Mouse (Mus musculus): Measurements from ENCODE around the gene Retnlb. TPM values are rescaled to one million over a fixed set of nuclear protein-coding genes. Genes with fewer than 3 reads are reported as not detected.

The Retnlb gene
- polyA plus RNA-seq, 1 experiment = not detected

DNA sequence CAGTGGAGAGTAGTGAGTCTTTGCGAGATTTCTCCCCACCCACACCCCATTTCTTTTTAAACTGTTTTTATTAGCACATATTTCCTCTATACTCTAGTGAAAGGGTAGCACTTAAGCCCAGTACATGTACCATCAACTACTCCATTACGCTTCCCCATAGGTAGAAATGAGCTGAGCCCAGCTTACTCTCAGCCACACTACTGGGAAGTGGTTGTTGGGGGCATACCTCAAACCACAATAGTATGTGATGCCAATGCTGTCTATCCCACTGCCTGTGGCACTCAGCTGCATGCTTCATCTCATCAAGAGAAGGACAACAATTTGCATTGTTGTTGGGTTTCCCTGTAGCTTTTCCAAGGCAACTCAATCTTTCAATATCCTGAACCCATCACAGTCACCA, 15.8 kb upstream of the Retnlb start:
- no peak overlapping the region for H3K4me3 ChIP-seq (replicated peaks; ENCODE audit: insufficient read depth, low read depth, low read length)
- H3K27ac ChIP-seq (ENCODE audit: insufficient read depth, low read length) = no peak overlapping the region
- H3K27me3 ChIP-seq (ENCODE audit: control insufficient read depth, insufficient read depth, low read length) = no peaks in the 10 kb centered on the region
- H3K4me1 ChIP-seq (ENCODE audit: control insufficient read depth, insufficient read depth, low read length) = no peaks in the 10 kb centered on the region
- no peak for TF ChIP-seq CTCF (IDR thresholded peaks at IDR 0.05; ENCODE audit: borderline replicate concordance, insufficient read depth, low read depth, low read length)
- no peak for TF ChIP-seq POLR2A (IDR thresholded peaks at IDR 0.05; ENCODE audit: borderline replicate concordance, insufficient read depth, low read length)
- 92% methylated on average over 2 of the region's 2 CpGs for WGBS
- no peak for DNase-seq

DNA sequence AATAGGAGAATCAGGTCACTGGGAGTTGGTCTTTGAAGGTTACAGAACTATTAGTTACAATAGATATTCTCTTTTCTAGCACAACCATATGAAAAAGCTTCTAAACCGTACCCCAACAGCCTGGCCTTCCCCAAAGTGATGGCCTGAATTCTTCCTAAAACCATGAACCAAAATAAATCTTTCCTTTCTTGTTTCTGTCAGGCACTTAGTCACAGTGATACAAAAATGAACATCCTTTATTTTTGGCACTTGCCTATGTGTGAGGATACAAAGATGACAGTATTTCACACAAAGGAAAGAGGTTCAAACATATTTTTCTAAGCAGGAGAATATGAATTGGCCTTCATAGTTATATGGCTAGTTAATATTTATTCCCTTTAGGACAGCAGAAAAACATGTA, 11.2 kb upstream of the Retnlb start:
- Histone ChIP-seq H3K27me3 (ENCODE audit: control insufficient read depth, insufficient read depth, low read length) (no peaks in the 10 kb centered on the region), H3K27ac (ENCODE audit: insufficient read depth, low read length) (no peak overlapping the region), H3K4me3 (replicated peaks; ENCODE audit: insufficient read depth, low read depth, low read length) (no peak overlapping the region), H3K4me1 (ENCODE audit: control insufficient read depth, insufficient read depth, low read length) (no peaks in the 10 kb centered on the region)
- TF ChIP-seq POLR2A (IDR thresholded peaks at IDR 0.05; ENCODE audit: borderline replicate concordance, insufficient read depth, low read length) (no peak), CTCF (IDR thresholded peaks at IDR 0.05; ENCODE audit: borderline replicate concordance, insufficient read depth, low read depth, low read length) (no peak)
- 93% methylated on average over 1 of the region's 1 CpGs for WGBS
- no peak for DNase-seq

DNA sequence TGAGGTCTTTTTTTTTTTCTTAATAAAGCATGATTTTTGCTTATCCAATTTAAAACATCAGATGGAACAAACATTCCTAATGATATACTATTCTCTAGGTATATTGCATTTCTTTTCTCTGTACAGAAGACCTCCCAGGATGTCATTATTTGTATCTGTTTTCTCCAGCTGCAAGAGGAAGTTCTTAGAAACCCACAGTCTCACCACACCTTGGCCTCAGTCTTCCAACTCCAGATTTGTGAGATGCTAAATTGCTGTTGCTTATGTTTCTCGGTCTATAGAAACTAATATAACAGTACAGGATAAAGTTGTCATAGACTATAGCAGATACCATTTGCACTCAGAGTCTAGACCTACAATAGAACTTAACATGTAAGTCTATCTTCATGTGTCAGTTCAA, 10.1 kb upstream of the Retnlb start:
- Histone ChIP-seq H3K27me3 (ENCODE audit: control insufficient read depth, insufficient read depth, low read length) (no peaks in the 10 kb centered on the region), H3K4me1 (ENCODE audit: control insufficient read depth, insufficient read depth, low read length) (no peaks in the 10 kb centered on the region), H3K4me3 (replicated peaks; ENCODE audit: insufficient read depth, low read depth, low read length) (no peak overlapping the region), H3K27ac (ENCODE audit: insufficient read depth, low read length) (no peak overlapping the region)
- 91% methylated on average over 1 of the region's 1 CpGs for WGBS
- TF ChIP-seq POLR2A (IDR thresholded peaks at IDR 0.05; ENCODE audit: borderline replicate concordance, insufficient read depth, low read length) = no peak
- TF ChIP-seq CTCF (IDR thresholded peaks at IDR 0.05; ENCODE audit: borderline replicate concordance, insufficient read depth, low read depth, low read length) = no peak
- DNase-seq = no peak

DNA sequence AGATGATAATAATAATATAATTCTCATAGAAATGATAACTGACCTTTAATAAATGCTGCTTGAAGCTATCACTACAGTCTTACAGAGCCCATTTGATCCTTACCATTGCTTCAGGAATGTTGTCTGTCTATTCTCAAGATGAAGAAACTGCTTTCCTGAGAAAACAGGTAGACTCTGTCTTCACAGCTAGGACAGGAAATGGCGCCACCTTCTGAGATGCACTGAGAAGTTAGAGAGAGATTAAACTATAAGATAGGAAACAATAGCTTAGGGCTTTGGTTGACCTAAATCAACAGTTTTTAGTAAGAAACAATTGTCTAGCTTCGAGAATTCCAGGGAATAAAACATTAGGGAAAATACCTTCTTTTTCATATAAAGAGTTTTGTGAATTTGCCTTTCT, 7.3 kb upstream of the Retnlb start:
- DNase-seq = no peak
- TF ChIP-seq POLR2A (IDR thresholded peaks at IDR 0.05; ENCODE audit: borderline replicate concordance, insufficient read depth, low read length) (no peak), CTCF (IDR thresholded peaks at IDR 0.05; ENCODE audit: borderline replicate concordance, insufficient read depth, low read depth, low read length) (no peak)
- WGBS = 58% methylated on average over 2 of the region's 2 CpGs

DNA sequence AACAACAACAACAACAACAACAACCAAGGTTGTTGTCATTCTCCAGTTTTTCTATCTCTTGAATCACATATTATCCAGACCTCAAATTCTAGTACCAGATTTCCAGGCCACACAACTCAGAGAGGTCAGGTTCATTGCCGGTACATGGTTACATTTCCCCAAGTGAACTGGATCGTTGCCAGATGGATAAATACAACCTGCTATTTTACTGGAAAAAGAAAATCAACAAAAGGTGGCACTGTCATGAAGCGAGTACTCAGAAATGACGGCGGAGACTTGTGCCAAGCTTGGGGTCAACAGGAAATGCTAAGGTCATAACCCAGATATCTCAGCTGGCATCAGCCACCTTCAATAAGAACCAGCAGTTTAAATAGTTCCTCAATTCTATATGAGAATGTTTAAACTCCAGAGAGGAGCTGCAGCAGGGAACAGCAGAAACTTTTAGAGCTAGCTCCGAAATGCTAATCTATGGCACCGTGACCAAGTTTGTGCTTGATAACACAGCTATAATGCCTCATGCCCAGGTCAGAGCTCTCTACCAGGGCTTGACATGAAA, 4.7 kb upstream of the Retnlb start:
- DNase-seq = peak in 1 of 2 experiments; percentile 1
- TF ChIP-seq CTCF (IDR thresholded peaks at IDR 0.05; ENCODE audit: borderline replicate concordance, insufficient read depth, low read depth, low read length) = no peak
- no peaks in the 10 kb centered on the region for H3K27me3 ChIP-seq (ENCODE audit: control insufficient read depth, insufficient read depth, low read length)
- no peak overlapping the region for H3K27ac ChIP-seq (ENCODE audit: insufficient read depth, low read length)
- WGBS = 67% methylated on average over 7 of the region's 7 CpGs
- no peaks in the 10 kb centered on the region for H3K4me1 ChIP-seq (ENCODE audit: control insufficient read depth, insufficient read depth, low read length)
- no peak overlapping the region for H3K4me3 ChIP-seq (replicated peaks; ENCODE audit: insufficient read depth, low read depth, low read length)

More for the DNA sequence above, 7.3 kb upstream of the Retnlb start:
- Histone ChIP-seq H3K27ac (ENCODE audit: insufficient read depth, low read length) (no peak overlapping the region), H3K4me3 (replicated peaks; ENCODE audit: insufficient read depth, low read depth, low read length) (no peak overlapping the region), H3K27me3 (ENCODE audit: control insufficient read depth, insufficient read depth, low read length) (no peaks in the 10 kb centered on the region), H3K4me1 (ENCODE audit: control insufficient read depth, insufficient read depth, low read length) (no peaks in the 10 kb centered on the region)

DNA sequence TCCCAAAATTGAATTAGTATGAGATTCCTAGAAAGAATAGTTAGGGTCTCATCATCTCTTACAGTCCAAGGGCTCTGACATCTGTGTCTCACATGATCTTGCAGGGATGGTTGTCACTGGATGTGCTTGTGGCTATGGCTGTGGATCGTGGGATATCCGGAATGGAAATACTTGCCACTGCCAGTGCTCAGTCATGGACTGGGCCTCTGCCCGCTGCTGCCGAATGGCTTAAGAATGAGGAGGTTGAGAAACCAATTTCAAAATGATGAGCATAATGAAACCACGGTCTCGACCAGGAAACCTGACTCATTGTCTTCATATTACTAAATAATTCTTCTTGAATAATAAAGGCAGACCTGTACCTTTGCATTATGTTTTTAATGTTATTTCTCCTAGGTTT, 1.9 kb downstream of the Retnlb start:
- TF ChIP-seq CTCF (IDR thresholded peaks at IDR 0.05; ENCODE audit: borderline replicate concordance, insufficient read depth, low read depth, low read length) (no peak), POLR2A (IDR thresholded peaks at IDR 0.05; ENCODE audit: borderline replicate concordance, insufficient read depth, low read length) (no peak)
- Histone ChIP-seq H3K27me3 (ENCODE audit: control insufficient read depth, insufficient read depth, low read length) (no peaks in the 10 kb centered on the region), H3K4me1 (ENCODE audit: control insufficient read depth, insufficient read depth, low read length) (no peaks in the 10 kb centered on the region), H3K4me3 (replicated peaks; ENCODE audit: insufficient read depth, low read depth, low read length) (no peak overlapping the region), H3K27ac (ENCODE audit: insufficient read depth, low read length) (no peak overlapping the region)
- no peak for DNase-seq
- WGBS = 93% methylated on average over 6 of the region's 6 CpGs

DNA sequence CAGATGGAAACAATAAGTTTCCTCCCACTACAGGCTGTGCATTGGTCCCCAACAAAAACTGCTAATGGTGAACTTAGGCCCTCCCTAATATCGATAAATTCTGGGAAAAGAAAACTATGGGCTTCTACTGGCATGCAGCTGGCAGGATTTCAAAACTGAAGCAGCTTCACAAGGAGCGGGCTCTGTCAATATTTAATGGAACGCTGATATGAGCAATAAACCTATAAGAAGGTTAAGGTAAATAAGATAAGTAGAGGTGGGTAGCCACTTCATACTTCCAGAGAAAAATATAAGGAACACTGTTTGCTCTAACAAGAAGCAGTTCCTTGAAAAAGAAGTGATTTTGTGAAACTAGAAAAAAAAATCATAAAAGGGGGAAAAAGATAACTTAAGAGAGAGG, 9.8 kb downstream of the Retnlb start:
- DNase-seq = no peak
- H3K27ac ChIP-seq (ENCODE audit: insufficient read depth, low read length) = no peak overlapping the region
- H3K27me3 ChIP-seq (ENCODE audit: control insufficient read depth, insufficient read depth, low read length) = no peaks in the 10 kb centered on the region
- TF ChIP-seq POLR2A (IDR thresholded peaks at IDR 0.05; ENCODE audit: borderline replicate concordance, insufficient read depth, low read length) = no peak
- no peak for TF ChIP-seq CTCF (IDR thresholded peaks at IDR 0.05; ENCODE audit: borderline replicate concordance, insufficient read depth, low read depth, low read length)
- H3K4me3 ChIP-seq (replicated peaks; ENCODE audit: insufficient read depth, low read depth, low read length) = no peak overlapping the region
- no peaks in the 10 kb centered on the region for H3K4me1 ChIP-seq (ENCODE audit: control insufficient read depth, insufficient read depth, low read length)
- WGBS = 84% methylated on average over 3 of the region's 3 CpGs

DNA sequence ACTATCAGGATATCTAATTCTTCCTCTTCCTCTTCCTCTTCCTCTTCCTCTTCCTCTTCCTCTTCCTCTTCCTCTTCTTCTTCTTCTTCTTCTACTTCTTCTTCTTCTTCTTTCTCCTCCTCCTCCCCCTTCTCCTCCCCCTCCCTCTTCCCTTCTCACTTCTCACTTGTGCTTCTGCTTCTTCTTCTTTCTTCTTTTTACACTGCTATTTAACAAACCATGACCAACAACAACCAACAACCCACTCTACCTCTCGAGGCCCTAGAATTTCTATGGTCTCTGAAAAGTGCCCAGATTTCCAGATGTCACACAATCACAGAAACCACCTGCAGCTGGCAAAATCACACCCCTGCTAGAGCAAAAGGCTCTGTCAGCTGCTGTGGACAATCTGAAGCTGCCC, 11.0 kb downstream of the Retnlb start:
- no peak overlapping the region for H3K4me3 ChIP-seq (replicated peaks; ENCODE audit: insufficient read depth, low read depth, low read length)
- no peaks in the 10 kb centered on the region for H3K27me3 ChIP-seq (ENCODE audit: control insufficient read depth, insufficient read depth, low read length)
- no peak overlapping the region for H3K27ac ChIP-seq (ENCODE audit: insufficient read depth, low read length)
- WGBS = 35% methylated on average over 1 of the region's 1 CpGs
- DNase-seq = no peak
- TF ChIP-seq POLR2A (IDR thresholded peaks at IDR 0.05; ENCODE audit: borderline replicate concordance, insufficient read depth, low read length) (no peak), CTCF (IDR thresholded peaks at IDR 0.05; ENCODE audit: borderline replicate concordance, insufficient read depth, low read depth, low read length) (no peak)
- no peaks in the 10 kb centered on the region for H3K4me1 ChIP-seq (ENCODE audit: control insufficient read depth, insufficient read depth, low read length)

Data from cerebellum, adult 2 months (tissue).